Mouse (Mus musculus) midbrain, postnatal 0 days (tissue): Measurements from ENCODE around the gene Atl1. TPM values are rescaled to one million over a fixed set of nuclear protein-coding genes. Genes with fewer than 3 reads are reported as not detected.

Experiments
- ATAC-seq: fragments of 200-750 bp; cut with Nextera tagmentation; 2 replicates; pipeline ENCODE4 v1.8.0; 2017; ENCODE audit warnings: moderate number of reproducible peaks, mild to moderate bottlenecking, moderate TSS enrichment, moderate library complexity; ENCODE audit not compliant: low FRiP score
- DNase-seq: peaks from one replicate; pipeline ENCODE4 v3.0.0-alpha.2; 2015; ENCODE audit warnings: low spot score
- H3K27ac ChIP-seq: fragments of 300-500 bp; sonication (generic); 2 replicates; pipeline ENCODE4 v1.5.1; 2014; ENCODE audit warnings: low read depth, mild to moderate bottlenecking, low read length, mixed read lengths
- H3K27me3 ChIP-seq: fragments of 300-500 bp; sonication (generic); 2 replicates; pipeline ENCODE4 v1.6.1; 2014; ENCODE audit warnings: low read length, control low read depth, mixed read lengths; ENCODE audit not compliant: insufficient read depth
- H3K36me3 ChIP-seq: fragments of 300-500 bp; sonication (generic); 2 replicates; pipeline ENCODE4 v1.6.1; 2014; ENCODE audit warnings: low read length, control low read depth, mixed read lengths; ENCODE audit not compliant: insufficient read depth
- H3K4me1 ChIP-seq: fragments of 300-500 bp; sonication (generic); 2 replicates; pipeline ENCODE4 v1.6.1; 2014; ENCODE audit warnings: mild to moderate bottlenecking, control low read depth, antibody characterized with exemption, low read length, mixed read lengths; ENCODE audit not compliant: insufficient read depth
- H3K4me2 ChIP-seq: fragments of 300-500 bp; sonication (generic); 2 replicates; pipeline ENCODE4 v1.6.1; 2014; ENCODE audit warnings: low read depth, mild to moderate bottlenecking, low read length, mixed read lengths; ENCODE audit not compliant: poor library complexity, severe bottlenecking
- H3K4me3 ChIP-seq: fragments of 300-500 bp; sonication (generic); 2 replicates; pipeline ENCODE4 v1.5.1; 2014; ENCODE audit warnings: low read depth, mild to moderate bottlenecking, low read length, moderate library complexity
- H3K9ac ChIP-seq: fragments of 300-500 bp; sonication (generic); replicated peaks from 2 replicates; pipeline ENCODE4 v1.6.1; 2014; ENCODE audit warnings: mild to moderate bottlenecking, low read length, moderate library complexity, mixed read lengths; ENCODE audit not compliant: poor library complexity, severe bottlenecking
- H3K9me3 ChIP-seq: fragments of 300-500 bp; sonication (generic); 2 replicates; pipeline ENCODE4 v1.6.1; 2016; ENCODE audit warnings: low read length, control low read depth
- CTCF ChIP-seq: IDR thresholded peaks from 2 replicates; pipeline ENCODE4 v1.5.1; 2016; ENCODE audit warnings: antibody characterized with exemption, mild to moderate bottlenecking
- WGBS: fragments of 180-500 bp; shearing (Covaris S2); extraction: QIAGEN DNeasy Blood & Tissue Kit; methylation state at CpG from one replicate; pipeline ENCODE4 v1.1.7; 2014; 5-methylcytosine and 5-hydroxymethylcytosine counted together
- polyA plus RNA-seq: library from polyadenylated mRNA; unstranded; fragments of >200 nt; fragmentation: Nextera tagmentation; extraction: Ambion mirVana; gene quantifications from 2 replicates; pipeline ENCODE4 v1.2.1, GENCODE M21; 2015
- total RNA-seq: library from RNA; depleted of rRNA; stranded (reverse); fragments of >200 nt; gene quantifications from 2 replicates; pipeline ENCODE4 v1.2.3, GENCODE M21; 2014

Atl1 gene
- total and polyA plus RNA-seq, 2 experiments from 2014 or later = 121 to 179 TPM

- Histone ChIP-seq H3K36me3 (0 out of 2 replicates have a peak, but pooled peaks cover 4% of the 10 kb centered on the region), H3K4me2 (no peak overlapping the region), H3K27me3 (no peaks in the 10 kb centered on the region), H3K9ac (no peak overlapping the region), H3K27ac (no peak overlapping the region), H3K4me3 (no peak overlapping the region), H3K9me3 (no peaks in the 10 kb centered on the region), H3K4me1 (peaks cover 8% of the 10 kb centered on the region)
- TF ChIP-seq CTCF = no peak
- 56% methylated on average over 1 of the region's 1 CpGs for WGBS
- no peak for ATAC-seq
- DNase-seq = no peak
Measured at GRCm38 (mm10) chr12:69888345-69888744, 4.1 kb upstream of the Atl1 start.

DNA sequence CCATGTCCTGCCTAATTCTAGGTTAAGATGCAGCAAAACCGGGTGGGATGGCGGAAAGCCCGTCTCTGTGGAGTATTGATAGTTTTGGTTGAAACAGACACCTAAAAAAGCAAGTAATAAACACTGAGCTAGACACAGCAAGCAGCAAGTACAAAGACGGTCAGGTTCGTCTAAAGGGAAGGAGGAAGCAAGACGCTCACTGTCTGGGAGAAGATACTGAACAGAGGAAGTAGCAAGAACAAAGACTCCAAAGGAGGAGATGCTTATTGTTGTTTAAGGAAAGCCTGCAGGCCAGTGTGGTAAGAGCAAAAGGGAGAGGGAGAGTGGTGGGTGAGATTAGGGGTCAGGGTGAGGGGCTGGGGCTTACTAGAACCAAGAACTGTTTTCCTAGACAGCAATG is 2.4 kb upstream of the Atl1 start:
- no peak for TF ChIP-seq CTCF
- ATAC-seq (no peak), DNase-seq (no peak)
- H3K4me3 ChIP-seq = peak overlapping the region; percentile 8; the same call in 1 of the 2 replicates
- H3K27ac ChIP-seq = 0 out of 2 replicates have a peak overlapping the region, but pooled peaks have one; percentile 12
- peak overlapping the region; percentile 71 for H3K4me2 ChIP-seq
- no peaks in the 10 kb centered on the region for H3K9me3 ChIP-seq
- H3K4me1 ChIP-seq = peaks cover 8% of the 10 kb centered on the region
- H3K36me3 ChIP-seq = 0 out of 2 replicates have a peak, but pooled peaks cover 4% of the 10 kb centered on the region
- peak overlapping the region; percentile 29; the same call in 1 of the 2 replicates for H3K9ac ChIP-seq
- H3K27me3 ChIP-seq = no peaks in the 10 kb centered on the region
- WGBS = 22% methylated on average over 6 of the region's 6 CpGs

DNA sequence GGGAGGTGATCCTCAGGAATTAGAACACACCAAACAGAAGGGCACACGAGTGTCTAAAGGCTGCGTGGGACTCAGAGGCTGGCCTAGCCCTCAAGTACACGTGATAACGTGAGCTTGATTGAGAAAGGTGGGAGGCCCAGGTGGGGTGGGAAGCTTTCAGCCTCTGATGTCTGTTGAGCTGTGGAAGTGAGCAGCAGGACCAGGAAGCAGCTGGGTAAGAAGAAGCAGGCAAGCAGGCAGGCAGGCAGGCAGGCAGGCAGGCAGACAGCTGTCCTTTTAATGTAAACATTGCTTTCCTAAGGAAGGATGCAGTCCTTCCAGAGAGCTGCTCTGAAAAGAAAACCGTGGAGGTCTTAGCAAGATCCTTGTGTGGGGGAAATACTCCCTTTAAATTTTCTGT is 1.9 kb upstream of the Atl1 start:
- Histone ChIP-seq H3K36me3 (0 out of 2 replicates have a peak, but pooled peaks cover 4% of the 10 kb centered on the region), H3K4me1 (peaks cover 8% of the 10 kb centered on the region), H3K27me3 (no peaks in the 10 kb centered on the region), H3K4me2 (peak overlapping the region; percentile 71), H3K9ac (no peak overlapping the region), H3K4me3 (peak overlapping the region; percentile 95), H3K27ac (0 out of 2 replicates have a peak overlapping the region, but pooled peaks have one; percentile 12), H3K9me3 (no peaks in the 10 kb centered on the region)
- no peak for TF ChIP-seq CTCF
- no peak for ATAC-seq
- 29% methylated on average over 5 of the region's 5 CpGs for WGBS
- DNase-seq = no peak

DNA sequence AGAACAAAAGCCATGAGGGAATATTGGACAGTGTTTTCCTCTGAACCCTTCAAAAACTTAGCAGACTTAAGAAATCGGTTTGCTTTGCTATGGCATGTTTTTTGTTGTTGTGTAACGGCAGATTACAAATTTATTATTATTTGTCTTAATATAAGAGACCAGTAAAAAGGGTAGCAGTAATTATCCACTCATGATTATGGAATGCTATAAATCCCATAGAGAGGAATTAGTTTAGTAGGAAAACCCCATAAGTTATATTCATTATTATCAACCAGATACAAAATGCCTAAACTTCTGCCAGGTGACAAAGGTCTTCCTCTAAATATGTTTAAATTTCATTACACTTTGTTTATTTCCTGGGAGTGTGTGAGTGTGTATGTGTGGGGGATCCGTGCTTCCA is 693 bp upstream of the Atl1 start:
- Histone ChIP-seq H3K9ac (peak overlapping the region; percentile 97), H3K4me1 (peaks cover 8% of the 10 kb centered on the region), H3K27me3 (no peaks in the 10 kb centered on the region), H3K9me3 (no peaks in the 10 kb centered on the region), H3K36me3 (0 out of 2 replicates have a peak, but pooled peaks cover 4% of the 10 kb centered on the region), H3K4me3 (peak overlapping the region; percentile 95), H3K27ac (peak overlapping the region; percentile 96; the same call in 1 of the 2 replicates), H3K4me2 (peak overlapping the region; percentile 71)
- 42% methylated on average over 3 of the region's 3 CpGs for WGBS
- TF ChIP-seq CTCF = no peak
- no peak for DNase-seq
- no peak for ATAC-seq

GRCm38 (mm10) chr12:69893927-69894326 is 1.5 kb downstream of the Atl1 start:
- H3K4me2 ChIP-seq = peak overlapping the region; percentile 18; the same call in 1 of the 2 replicates
- DNase-seq = no peak

DNA sequence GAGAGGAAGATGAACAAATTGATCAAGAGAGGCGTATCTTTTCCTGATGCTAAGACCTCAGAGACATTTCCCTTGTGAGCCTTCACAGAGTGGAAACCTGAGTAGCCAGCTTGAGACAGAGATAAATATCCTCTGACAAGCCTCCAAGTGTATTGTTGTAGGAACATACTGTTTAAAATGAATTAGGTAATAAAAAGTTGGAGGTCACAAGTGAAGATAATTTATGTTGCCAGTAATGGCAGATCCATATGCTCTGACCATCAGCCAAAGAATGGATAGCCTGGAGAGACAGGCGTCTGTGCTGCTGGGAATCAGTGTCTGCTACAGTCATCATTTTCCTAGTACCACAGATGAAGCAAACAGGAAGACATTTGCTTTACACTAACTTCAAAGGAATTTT is 2.6 kb downstream of the Atl1 start:
- Histone ChIP-seq H3K36me3 (0 out of 2 replicates have a peak, but pooled peaks cover 4% of the 10 kb centered on the region), H3K27ac (no peak overlapping the region), H3K4me2 (no peak overlapping the region), H3K27me3 (no peaks in the 10 kb centered on the region), H3K4me3 (no peak overlapping the region), H3K4me1 (peaks cover 5% of the 10 kb centered on the region), H3K9me3 (no peaks in the 10 kb centered on the region), H3K9ac (no peak overlapping the region)
- 53% methylated on average over 2 of the region's 2 CpGs for WGBS
- DNase-seq = no peak
- ATAC-seq = no peak
- no peak for TF ChIP-seq CTCF

More at GRCm38 (mm10) chr12:69893927-69894326, 1.5 kb downstream of the Atl1 start:
- 0 out of 2 replicates have a peak, but pooled peaks cover 4% of the 10 kb centered on the region for H3K36me3 ChIP-seq
- peak overlapping the region; percentile 95; the same call in 1 of the 2 replicates for H3K4me3 ChIP-seq
- no peak overlapping the region for H3K9ac ChIP-seq
- H3K27ac ChIP-seq = no peak overlapping the region; the same call in 1 of the 2 replicates
- WGBS = 66% methylated on average over 6 of the region's 6 CpGs
- TF ChIP-seq CTCF = peak; percentile 46
- ATAC-seq = no peak
- H3K4me1 ChIP-seq = peaks cover 8% of the 10 kb centered on the region
- H3K9me3 ChIP-seq = no peaks in the 10 kb centered on the region
- H3K27me3 ChIP-seq = no peaks in the 10 kb centered on the region
